Mouse (Mus musculus) layer of hippocampus, adult 2 months (tissue): ENCODE data around the gene Cdhr2. TPM values are rescaled to one million over a fixed set of nuclear protein-coding genes. Genes with fewer than 3 reads are reported as not detected.

ENCODE experiments used
- DNase-seq, 2 experiments: peaks; one replicate each; pipeline ENCODE4 v3.0.0; 2022; ENCODE audit warnings: low spot score in 2 of 2
- H3K27ac ChIP-seq: fragments of 200-600 bp; 2 replicates; pipeline ENCODE4 v1.8.1; 2022
- H3K4me3 ChIP-seq: fragments of 200-600 bp; 2 replicates; pipeline ENCODE4 v1.8.1; 2022; ENCODE audit warnings: mild to moderate bottlenecking
- CTCF ChIP-seq: fragments of 200-600 bp; conservative IDR thresholded peaks from 2 replicates; pipeline ENCODE4 v1.8.1; 2022; ENCODE audit warnings: antibody characterized with exemption, mild to moderate bottlenecking, moderate library complexity
- total RNA-seq, 2 experiments: library from RNA; stranded (reverse); gene quantifications; 2 replicates each; pipeline ENCODE4 v1.2.3; 2021

Cdhr2 gene
- total RNA-seq, 2 experiments from 2014 or later = 0.33 to 0.44 TPM

DNA sequence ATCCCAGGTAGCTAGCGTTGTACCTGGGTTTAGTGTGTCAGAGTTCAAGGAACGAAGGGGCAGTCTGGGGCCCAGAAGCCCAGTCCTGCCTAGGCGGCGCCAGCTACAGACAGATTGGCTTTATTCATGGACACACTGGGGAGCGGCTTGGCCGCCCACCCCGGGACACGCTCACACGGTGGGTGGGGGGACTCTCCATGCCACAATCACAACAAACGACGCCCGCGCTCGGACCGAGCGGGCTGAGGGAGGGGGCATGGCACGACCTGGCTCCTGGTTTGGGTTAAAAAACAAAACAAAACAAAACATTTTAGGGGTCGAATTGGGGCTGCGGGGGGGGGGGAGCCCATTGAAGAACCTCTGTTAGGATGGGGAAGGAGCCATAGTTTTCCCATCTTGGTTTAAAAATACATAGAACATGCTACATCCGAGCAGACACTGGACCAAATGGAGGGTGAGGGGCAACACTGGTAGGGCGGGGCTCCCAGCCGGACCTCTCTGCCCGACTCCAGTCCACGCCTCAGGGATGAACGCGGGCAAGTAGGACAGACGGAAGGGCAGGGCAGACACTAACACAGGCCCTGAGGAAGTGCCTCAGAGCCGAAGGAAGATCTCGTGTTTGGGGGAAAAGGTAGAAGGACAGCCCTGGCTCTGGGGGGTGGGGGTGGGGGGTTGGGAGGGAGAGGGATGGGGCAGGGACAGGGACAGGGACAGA, 57.7 kb downstream of the Cdhr2 start:
- Histone ChIP-seq H3K27ac (peak overlapping the region; percentile 96), H3K4me3 (peak overlapping the region; percentile 47)
- peak; percentile 1; the same call in 1 of the 2 replicates for TF ChIP-seq CTCF
- no peak for DNase-seq

DNA sequence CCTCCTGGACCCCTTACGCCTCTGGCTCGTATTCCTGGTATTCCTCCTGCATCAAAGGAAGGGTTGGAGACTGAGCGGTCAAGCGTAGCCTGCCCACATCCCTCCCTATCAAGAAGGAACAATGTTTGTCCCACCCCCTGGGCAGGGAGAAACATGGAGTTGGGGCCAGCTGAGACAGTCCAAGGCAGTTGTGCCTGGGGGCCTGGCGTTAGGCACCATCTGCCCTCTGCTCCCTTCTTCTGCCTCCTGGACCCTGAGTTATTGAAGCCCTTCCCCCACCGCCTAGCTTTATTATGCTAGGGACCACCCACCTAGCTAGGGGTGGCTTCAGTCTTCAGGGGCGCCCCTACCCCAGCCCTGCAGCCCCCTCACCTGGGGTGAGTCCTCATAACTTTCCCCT, 58.2 kb downstream of the Cdhr2 start:
- Histone ChIP-seq H3K27ac (peak overlapping the region; percentile 96), H3K4me3 (no peak overlapping the region)
- DNase-seq = no peak
- TF ChIP-seq CTCF = no peak

DNA sequence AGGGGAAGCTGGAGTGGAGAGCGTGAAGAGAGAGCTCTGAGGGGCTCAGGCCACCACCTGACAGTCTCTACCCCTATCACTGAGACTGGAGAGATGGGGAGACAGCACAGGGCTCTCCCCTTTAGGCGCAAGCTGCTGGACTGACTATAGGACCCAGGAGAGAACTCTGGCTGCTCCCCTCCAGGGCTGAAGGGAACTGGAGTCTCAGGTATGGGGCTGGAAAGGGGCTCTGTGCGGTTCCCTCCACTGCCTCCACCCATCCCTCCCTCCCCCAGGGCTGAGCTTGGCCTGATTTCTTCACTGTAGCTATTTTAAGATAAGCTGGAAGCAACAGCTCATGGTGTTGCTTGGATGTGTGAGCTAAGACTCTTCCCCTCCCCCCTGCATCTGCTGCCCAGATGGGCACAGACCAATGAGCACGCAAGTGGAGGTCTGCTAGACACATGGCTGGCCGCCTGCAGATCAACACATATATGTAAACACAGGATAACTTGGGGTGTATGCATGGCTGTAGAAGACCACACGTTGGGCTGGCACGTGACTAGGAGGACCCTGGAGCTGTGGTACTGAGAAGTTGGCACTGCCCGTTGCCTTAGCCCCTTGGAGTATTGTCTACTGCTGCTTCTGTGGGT, 59.0 kb downstream of the Cdhr2 start:
- peak overlapping the region; percentile 96 for H3K27ac ChIP-seq
- TF ChIP-seq CTCF = no peak
- peak; percentile 84 to 92 for DNase-seq
- H3K4me3 ChIP-seq = no peak overlapping the region

DNA sequence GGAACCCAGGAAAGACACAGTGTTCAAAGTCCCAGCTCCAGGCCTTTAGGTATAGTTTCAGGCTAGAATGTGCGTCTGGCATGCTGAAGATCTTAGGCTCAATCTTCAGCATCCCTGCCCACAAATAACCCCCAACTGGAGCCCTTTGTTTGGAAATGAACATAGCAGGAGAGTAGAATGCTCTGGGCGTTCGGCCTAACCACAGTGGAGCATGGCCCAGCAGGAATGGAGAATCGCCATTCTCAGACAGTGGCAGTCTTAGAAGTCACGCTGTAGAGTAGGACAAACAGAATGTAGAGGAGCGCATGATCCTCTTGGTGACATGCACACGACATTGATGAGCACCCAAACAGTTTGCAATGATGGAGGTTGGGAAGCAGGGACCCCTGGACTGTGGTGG, 59.6 kb downstream of the Cdhr2 start:
- no peak for TF ChIP-seq CTCF
- H3K27ac ChIP-seq = peak overlapping the region; percentile 96
- DNase-seq = no peak
- H3K4me3 ChIP-seq = no peak overlapping the region

DNA sequence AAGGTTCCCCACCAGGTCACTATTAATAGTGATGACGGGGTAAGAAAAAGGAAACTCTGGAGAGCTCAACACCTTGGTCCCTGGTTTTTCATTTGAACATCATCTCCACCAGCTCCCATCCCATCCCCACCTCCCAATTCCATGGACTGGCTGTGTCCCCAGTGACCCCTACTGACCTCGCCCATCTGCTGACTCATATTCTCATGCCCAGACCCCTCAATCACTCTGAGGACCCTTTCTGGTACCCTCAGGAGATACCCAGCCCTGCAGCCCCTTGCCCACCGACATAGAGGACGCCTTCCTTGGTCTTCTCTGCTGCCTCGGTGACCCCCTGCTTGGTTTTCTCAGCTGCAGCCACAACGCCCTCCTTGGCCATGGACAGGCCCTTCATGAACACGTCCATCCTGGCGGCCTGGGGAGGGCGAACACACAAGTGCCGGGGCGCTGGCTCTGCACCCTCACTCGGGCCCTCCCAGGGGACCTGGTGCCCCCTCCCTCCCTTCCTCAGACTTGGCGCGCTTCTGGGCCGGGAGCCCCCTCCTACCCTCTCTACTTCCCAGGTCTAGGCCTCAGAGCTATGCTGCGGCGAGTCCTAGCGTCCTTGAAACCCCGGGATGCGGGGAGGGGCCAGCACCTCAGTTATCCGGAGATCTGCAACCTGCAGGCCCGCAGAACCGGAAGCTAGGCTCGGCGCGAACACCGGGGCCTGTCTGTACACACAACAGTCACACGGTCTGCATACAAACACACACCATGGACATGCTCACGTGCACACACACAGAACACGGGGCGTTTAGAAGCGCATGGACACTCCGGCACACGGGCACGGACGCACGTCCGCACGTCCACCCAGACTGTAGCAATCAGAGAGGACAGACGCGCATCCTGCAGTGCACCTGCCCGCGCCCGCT, 64.3 kb downstream of the Cdhr2 start:
- Histone ChIP-seq H3K4me3 (peak overlapping the region; percentile 70), H3K27ac (peak overlapping the region; percentile 96)
- DNase-seq = peak in 1 of 2 experiments; percentile 43
- TF ChIP-seq CTCF = no peak

DNA sequence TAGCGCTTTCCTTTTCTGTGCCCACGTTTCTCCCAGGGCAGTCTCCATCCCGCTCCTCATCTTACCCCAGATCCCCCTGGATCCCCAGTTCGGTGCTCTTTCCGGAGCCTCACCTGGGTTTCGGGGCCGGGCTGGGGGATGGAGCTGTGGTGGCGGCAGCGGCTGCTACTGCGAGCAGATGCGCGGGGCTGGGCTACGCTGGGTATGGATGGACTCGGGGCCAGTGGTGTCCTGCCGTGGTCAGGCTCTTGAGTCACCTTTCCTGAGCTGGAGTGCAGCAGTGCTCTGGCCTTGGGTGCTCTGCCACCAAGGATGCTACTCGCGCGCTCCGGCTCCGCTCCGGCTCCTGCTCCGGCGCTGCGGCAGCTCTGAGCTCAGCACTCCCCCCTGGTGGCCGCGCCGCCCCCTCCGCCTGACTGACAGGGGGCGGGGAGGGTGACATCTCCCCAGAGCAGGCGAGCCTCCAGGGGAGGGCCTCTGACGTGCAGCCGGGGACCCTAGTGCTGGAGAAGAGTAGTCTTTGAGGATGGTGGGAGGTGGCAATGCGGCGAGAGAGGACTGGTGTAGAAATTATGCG, 65.0 kb downstream of the Cdhr2 start, which contains the start of gene Sncb:
TSS of gene Sncb (minus strand) at position 404 of the 577 bp plus-strand sequence.
- peak; percentile 89 to 90 for DNase-seq
- TF ChIP-seq CTCF = peak; percentile 94
- Histone ChIP-seq H3K27ac (peak within 1 kb of the TSS; percentile 96), H3K4me3 (peak within 1 kb of the TSS; percentile 70)

DNA sequence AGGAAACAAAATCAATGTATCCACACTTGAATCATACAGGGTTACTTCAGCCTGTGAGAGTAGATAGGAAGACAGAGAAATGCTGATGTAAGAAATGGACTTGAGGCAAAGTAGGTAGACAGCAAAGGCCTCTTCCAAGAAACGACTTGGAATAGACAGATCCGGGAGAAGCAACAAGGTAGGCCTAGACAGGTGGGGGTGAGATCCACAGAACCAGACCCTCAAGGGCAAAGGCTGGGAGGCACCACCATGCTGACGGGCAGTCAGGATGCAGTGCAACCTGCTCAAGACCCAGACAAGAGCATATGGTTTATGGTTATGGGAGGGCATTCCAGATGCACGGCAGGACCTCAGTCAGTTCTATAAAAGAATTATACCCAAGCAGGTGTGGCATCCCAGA, 65.8 kb downstream of the Cdhr2 start:
- no peak overlapping the region; the same call in 1 of the 2 replicates for H3K4me3 ChIP-seq
- peak overlapping the region; percentile 96 for H3K27ac ChIP-seq

DNA sequence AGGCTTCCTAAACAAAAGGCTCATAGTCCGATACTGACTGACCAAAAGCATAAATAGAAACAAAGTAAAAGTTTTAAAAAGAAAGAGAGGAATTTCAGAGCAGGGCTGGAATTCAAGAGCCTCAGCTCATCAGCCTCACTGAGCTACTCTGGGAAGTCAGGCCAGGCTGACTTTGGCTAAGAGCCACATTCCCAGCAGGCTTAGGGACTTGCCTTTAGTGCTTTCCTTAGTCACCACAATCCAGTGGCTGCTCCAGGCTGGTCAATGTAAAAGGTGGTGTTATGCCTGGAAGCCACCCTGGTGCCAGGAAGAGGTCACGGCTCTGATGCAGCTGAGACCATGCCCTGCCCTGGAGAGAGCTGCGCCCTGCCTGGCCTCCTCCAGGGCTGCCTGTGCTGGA, 79.3 kb downstream of the Cdhr2 start:
- DNase-seq = peak in 1 of 2 experiments; percentile 78
- Histone ChIP-seq H3K4me3 (no peak overlapping the region), H3K27ac (peak overlapping the region; percentile 65; the same call in 1 of the 2 replicates)
- no peak for TF ChIP-seq CTCF

More for the DNA sequence above, 65.8 kb downstream of the Cdhr2 start:
- no peak for TF ChIP-seq CTCF
- no peak for DNase-seq

DNA sequence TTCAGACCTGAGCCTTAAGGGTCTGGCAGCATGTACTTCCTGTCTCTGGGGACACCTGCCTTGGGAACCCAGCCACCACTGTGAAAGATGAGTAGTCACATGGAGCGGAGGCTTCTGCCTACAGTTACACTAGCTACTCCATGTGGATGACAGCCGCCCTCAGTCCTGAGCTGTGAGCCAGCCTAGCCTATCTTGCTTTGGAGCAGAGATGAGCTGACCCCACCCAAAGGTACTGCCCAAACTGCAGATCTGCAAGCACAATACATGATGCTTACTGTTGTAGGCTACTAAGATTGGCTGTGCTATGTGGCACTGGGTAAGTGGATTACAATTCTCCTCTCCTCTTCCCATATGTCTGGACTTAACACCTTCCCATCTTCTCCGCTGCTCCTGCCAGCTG, 79.8 kb downstream of the Cdhr2 start:
- peak overlapping the region; percentile 65; the same call in 1 of the 2 replicates for H3K27ac ChIP-seq
- no peak for TF ChIP-seq CTCF
- no peak overlapping the region for H3K4me3 ChIP-seq
- DNase-seq = no peak

DNA sequence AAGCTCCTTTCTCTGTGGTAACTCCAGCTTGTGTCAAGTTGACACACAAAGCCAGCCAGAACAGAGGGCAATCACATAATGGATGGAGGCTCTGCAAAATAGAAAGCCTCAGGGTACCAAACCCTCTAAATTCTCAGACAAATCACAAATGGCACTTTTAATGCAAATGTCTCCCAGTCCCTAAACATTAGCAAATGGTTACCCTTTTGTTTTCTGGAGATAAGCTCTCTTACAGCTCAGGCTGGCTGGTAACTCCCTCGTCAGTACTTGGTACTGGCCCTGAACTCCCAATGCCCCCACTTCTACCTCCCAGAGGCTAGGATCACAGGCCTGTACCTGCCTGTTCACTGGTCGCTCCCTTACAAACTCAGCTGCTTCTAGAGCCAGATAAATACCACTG, 82.0 kb downstream of the Cdhr2 start:
- DNase-seq = no peak
- H3K27ac ChIP-seq = no peak overlapping the region
- no peak for TF ChIP-seq CTCF
- no peak overlapping the region for H3K4me3 ChIP-seq

DNA sequence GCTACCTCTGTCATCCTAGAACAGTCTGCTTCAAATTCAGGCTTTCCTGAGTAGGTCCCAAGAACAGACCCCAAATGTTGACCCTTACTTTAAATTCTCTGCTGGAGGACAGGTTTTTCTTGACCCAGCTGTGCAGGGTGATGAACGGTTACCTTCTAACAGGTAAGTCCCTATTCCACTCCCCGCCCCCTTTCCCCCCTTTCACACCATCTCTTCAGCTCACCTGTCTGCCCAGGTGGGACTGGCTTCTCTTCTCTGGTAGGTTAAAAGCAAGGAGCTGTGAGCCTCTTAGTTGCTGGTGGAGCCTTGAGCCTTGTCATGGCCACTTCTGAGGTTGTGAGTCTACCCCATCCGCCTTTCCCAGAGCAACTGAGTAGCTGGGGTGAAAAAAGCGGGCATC, 82.4 kb downstream of the Cdhr2 start, which contains the start of gene Eif4e1b:
TSS of gene Eif4e1b (plus strand) at position 301 of the 400 bp plus-strand sequence.
- Histone ChIP-seq H3K27ac (no peak within 1 kb of the TSS), H3K4me3 (no peak within 1 kb of the TSS)
- no peak for TF ChIP-seq CTCF
- DNase-seq = no peak

Other genes with a start within 250 kb of the Cdhr2 start
- 10 to 100 TPM; 34.9 to 39.8 TPM for gene Thoc3, start 232.6 kb upstream of the Cdhr2 start, total RNA-seq
- 10 to 100 TPM; 14.8 to 19.1 TPM for gene Simc1, start 197.7 kb upstream of the Cdhr2 start, total RNA-seq
- 100 to 1,000 TPM; 152 to 159 TPM for gene 4833439L19Rik, start 136.0 kb upstream of the Cdhr2 start, total RNA-seq
- gene Arl10, start 126.4 kb upstream of the Cdhr2 start, total RNA-seq = 10 to 100 TPM; 30.5 to 34.0 TPM
- 10 to 100 TPM; 24.8 to 28.1 TPM for gene Nop16, start 111.4 kb upstream of the Cdhr2 start, total RNA-seq
- 100 to 1,000 TPM; 163 to 167 TPM for gene Higd2a, start 111.3 kb upstream of the Cdhr2 start, total RNA-seq
- 100 to 1,000 TPM; 252 to 268 TPM for gene Cltb, start 90.1 kb upstream of the Cdhr2 start, total RNA-seq
- gene Faf2, start 79.7 kb upstream of the Cdhr2 start, total RNA-seq = 10 to 100 TPM; 54.2 to 59.8 TPM
- gene Rnf44, start 7.6 kb upstream of the Cdhr2 start, total RNA-seq = 100 to 1,000 TPM; 153 to 160 TPM
- gene Gprin1, start 48.4 kb downstream of the Cdhr2 start, total RNA-seq = 100 to 1,000 TPM; 146 to 150 TPM
- 100 to 1,000 TPM; 655 to 657 TPM for gene Sncb, start 65.1 kb downstream of the Cdhr2 start, total RNA-seq
- not detected for gene Eif4e1b, start 82.5 kb downstream of the Cdhr2 start, total RNA-seq
- gene Tspan17, start 87.9 kb downstream of the Cdhr2 start, total RNA-seq = 10 to 100 TPM; 96.7 to 97.7 TPM
- gene Unc5a, start 247.9 kb downstream of the Cdhr2 start, total RNA-seq = 100 to 1,000 TPM; 146 to 148 TPM